Mouse (Mus musculus) layer of hippocampus, adult 18-20 months (tissue): ENCODE measurements at regions not wholly inside any gene's neighbourhood (a gene's known extent, or its start where the extent isn't known, plus 50 kb on each side); places are given as distances from the start of the nearest gene placed in this dataset.
A peak's percentile ranks its signal among the peaks of the same experiment; 100 is the strongest.
"Not testable (repeated sequence)": the region's sequence is repeated elsewhere in the genome, so short reads cannot be mapped to it uniquely, and the experiment has no call there.

Source experiments
- DNase-seq, 2 experiments: peaks; one replicate each; pipeline ENCODE4 v3.0.0; 2022; ENCODE audit warnings: low spot score in 2 of 2

DNA sequence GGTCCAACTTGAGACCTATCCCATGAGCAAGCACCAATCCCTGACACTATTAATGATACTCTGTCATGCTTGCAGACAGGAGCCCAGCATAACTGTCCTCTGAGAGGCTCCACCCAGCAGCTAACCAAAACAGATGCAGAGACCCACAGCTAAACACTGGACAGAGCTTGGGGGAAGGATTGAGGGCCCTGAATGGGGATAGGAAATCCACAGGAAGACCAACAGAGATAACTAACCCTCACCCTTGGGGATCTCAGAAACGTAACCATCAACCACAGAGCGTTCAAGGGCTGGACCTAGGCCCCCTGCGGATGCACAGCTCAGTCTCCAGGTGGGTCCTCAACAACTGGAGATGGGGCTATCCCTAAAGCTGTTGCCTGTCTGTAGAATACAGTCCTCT lies 93.7 kb downstream of the Cd24a start:
- no peak for DNase-seq

DNA sequence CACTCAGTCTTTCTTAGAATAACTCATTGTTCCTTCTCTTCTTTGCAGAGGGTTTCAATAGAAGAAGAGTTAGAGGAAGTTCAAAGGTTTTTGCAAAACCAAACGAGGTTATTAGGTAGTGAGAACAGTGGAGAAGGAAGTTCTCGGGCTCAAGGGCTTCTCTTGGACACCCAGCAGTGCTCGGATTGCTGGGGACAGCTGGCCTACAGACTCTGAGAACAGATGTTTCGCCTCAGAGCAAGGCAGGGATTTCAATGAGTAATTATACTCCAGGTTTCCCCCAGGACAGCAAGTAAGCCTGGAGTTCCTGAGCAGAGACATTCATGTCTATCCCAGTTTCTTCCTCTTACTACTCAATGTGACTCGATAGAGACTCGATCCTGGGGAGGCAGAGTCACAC lies 94.4 kb downstream of the Cd24a start:
- DNase-seq = no peak

DNA sequence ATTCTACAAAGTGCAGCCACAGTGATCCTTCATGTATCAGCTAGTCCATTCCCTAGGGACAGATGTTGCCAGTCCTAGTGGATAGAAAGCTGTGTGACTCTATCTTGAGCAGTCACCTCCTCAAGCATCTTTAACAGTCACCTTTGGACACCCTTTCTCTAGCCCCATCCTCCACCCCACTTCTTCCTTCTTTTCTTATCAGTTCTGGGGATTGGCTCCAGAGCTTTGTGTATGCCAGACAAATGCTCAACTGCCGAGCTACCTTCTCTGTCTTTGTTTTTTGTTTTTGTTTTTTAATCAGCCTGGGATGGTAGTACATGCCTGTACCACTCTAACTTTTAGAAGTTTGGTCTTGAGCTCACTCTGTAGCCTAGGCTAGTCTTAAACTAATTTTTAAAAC lies 96.7 kb downstream of the Cd24a start:
- no peak for DNase-seq

DNA sequence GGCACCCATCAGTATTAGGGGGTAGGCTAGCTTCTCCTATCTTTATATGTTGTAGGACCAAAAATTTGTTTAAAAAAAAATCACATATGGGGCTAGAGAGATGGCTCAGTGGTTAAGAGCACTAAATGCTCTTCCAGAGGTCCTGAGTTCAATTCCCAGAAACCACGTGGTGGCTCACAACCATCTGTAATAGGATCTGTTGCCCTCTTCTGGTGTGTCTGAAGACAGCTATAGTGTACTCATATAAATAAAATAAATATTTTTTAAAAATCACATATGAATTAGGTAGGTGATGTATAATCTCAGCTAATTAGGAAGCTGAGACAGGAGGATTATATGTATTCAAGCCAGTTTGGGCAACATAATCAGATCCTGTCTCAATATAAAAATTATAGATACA lies 97.4 kb downstream of the Cd24a start:
- not testable (repeated sequence) for DNase-seq

DNA sequence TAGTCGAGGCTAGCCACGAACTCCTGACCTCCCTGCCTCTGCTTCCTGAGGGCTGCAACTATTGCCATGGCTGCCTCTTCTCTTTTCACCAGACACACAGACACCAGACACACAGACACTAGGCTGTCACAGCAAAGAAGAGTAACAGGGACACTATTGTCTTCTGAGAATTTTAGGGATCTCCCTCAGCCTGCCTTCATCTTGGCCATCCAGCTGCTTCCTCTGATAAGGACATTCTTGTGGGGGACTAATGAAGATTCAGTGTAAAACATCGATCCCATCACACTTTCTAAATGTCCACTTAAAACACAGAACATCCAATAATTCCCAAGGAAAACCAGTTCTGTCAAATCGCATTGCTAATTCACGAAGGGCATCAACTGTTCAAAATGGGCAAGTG lies 98.2 kb downstream of the Cd24a start:
- DNase-seq = no peak

DNA sequence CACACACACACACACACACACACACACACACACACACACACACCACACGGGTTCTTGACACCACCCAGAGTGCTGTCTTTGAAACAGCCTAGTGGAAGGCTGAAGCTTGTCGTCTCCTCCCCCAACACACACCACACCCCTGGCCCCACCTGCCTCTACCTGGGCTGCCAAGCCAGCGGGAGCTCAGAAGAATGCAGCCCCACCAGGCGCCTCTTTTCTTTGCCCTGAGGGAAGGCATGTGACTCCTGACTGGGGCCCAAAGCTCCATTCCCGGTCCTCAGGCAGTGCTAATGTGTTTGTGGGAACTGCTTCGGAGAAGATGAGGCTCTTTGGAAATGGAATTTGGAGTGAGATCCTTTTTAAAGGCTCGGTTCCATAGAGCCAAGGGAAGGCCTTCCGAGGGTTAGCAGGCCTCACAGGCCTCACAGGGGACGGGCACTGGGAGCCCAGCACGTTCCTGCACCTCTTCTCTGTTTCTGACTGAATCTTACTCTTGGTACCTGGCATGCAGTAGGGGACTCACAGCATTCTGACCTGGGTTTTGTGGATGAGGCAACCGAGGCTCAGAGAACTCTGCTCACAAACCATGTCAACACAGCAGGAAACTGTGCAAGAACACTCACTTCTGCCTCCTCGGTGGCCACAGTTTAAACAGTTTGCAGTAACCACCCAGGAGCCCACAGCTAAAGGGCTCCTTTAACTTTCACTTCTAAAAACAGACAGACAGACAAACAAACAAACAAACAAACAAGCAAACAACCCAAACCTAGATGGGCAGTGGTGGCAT lies 106.4 kb downstream of the Cd24a start:
- no peak for DNase-seq

DNA sequence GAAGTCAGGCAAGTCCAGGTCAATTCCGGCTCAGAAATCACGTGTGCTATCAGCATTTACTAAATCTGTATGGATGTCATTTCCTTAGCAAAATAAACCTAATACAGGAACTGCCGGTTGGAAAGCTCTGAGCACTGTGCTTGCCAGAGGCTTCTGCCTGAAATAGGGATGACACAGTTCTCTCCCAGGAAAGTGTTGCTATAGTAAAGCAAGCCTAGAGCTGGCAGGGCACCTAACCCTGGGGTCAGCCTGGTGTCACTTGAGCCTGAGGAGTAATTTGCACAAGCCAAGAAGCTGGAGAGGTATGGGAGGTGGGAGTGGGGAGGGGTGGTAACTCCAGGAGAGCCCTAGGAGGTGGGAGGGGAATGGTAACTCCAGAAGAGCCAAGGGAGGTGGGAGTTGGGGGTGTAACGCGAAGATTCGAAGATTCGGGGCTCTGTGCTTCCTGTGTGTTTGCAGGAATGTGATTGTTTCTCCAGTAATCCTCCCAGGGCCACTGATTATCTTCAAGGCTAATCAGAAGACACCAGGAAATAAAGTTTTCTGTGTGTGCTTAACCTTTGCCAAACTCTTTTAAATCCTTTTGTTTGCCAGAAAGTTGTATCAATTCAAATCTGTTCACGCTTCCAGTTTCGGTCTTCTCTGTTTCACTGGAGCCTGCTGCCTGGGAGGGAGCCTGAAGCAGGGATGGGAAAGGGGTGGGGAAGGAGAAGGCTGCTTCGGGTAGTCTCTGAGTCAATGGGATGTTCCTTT lies 111.3 kb downstream of the Cd24a start:
- peak in 1 of 2 experiments; percentile 11 for DNase-seq

DNA sequence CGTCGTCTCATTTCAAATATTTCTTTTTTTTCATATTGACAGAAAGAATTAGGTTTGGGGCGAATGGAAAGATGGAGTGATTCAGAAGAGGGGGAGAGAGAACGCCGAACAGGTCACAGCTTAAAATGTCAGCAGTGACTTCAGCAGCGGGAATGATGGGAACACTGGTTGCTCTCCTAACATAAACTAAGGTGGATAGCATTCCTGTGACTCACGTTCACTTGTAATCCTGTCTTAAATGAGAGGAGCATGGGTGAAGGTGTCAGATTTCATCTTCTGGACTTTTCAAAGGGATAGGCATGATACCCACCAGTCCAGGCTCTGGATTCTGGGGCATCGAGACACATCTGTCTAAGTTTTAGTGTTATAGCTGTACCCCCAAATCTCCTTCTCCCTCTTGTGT lies 111.8 kb downstream of the Cd24a start:
- DNase-seq = no peak

DNA sequence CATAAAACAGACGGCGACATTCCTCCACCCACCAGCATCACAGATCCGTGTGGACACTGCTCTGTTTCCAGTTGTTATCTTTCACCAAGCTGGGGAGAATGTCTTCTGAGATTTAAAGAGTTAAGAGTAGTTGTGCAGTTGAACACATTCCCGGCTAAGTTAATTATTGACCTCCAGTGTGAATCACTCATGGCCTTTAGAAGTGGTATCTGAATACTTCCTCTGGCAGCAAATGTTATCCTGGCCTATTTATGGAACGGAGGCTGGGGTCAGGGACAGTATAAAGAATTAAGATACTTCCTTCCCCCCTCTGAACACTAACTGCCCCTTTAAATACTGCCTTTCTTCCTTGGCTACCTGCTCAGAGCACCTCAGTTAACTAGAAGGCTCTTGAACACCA lies 115.9 kb downstream of the Cd24a start:
- no peak for DNase-seq

DNA sequence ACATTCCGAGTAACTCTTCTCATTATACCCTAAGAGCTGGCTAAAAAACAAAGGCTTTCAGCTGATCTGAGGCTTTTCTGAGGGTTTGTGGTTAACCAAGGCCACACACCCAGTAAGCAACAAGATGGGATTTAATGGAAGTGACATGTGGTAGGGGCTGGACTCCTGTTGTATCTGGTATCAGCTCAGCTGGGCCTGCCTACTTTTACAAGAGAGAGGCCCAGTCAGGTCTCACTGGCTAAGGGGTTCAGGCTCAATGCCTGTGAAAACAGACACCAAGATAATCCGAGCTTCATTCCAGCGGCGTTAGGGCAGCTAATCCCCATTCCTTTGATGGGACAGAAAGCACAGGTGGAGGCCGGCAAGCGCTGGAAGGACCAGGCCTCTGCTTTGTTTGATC lies 116.4 kb downstream of the Cd24a start:
- no peak for DNase-seq

DNA sequence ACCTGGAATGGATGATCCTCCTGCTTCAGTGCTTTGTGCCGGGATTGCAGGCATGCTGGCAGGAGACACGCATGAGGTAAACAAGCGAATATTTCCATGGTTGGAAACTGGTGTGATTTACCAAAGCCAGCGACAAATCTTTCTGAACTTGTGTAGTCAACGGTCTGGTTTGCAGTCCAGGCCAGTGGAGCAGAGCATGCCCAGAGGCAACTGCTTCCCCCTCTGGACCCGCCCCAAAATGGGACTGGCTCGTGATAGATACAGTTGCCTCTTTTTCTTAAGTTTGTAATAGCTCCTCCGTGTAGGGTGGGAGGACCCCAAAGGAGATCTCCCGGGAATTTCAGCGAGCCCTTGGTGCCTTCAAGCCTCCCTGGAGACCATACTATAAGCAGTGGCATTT lies 117.4 kb downstream of the Cd24a start:
- no peak for DNase-seq

DNA sequence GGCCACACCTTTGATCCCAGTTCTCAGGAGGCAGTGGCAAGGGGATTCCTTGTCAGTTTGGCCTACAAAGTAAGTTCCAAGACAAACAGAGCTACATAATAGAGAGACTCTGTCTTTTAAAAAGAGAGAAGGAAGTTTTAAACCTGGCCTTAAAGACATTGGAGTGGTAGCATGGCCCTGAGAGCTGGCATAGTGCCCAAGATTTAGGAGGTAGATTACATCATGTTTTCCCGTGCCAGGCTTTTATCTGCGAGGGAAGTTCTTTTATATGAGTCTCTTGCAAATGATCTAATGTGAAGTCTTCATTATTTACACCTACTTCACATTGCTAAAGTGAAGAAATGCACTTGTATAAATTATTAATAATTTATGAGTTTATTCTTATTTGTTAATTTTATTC lies 119.8 kb downstream of the Cd24a start:
- DNase-seq = no peak

DNA sequence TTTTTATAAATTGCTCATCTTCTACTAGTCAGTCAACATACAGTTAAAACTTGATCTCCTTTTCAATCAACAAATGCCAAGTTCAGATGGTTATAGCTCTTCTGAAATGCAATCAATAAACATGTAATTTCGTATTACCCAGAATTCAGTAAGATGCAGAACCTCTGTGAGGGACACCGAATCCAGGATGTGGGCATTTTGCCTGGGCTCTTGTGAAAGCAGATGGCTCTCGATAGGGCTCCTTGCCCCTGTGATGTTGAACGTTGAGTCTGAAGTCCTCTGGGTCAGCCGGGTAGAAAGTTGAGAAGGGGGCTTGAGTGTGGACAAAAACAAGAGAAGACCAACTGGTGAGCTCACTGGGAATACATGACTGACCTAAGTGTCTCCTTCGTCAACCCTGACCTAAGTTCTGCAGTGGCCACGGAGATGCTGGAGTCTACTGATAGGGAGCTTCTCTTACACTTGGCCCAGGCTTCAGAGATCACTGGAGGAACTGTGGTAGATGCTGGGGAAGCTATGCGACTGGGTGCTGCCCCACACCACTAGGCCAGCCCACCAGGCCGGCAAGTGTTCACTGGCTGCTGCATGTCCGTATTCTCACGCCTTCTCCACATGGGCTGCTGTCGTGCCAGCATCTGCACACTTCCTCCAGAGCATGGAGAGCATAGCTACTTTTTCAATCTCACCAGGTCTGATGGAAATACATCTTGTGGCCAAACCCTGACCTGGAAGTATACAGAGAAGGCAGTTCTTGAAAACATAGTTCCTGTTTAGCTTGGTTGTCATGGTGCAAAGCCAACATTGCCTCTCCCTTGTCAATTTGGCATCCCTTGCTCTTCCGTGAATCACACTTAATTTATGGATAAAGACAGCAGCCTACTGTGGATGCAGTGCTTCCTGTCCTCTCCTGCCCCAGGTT lies 122.5 kb downstream of the Cd24a start:
- DNase-seq = no peak

DNA sequence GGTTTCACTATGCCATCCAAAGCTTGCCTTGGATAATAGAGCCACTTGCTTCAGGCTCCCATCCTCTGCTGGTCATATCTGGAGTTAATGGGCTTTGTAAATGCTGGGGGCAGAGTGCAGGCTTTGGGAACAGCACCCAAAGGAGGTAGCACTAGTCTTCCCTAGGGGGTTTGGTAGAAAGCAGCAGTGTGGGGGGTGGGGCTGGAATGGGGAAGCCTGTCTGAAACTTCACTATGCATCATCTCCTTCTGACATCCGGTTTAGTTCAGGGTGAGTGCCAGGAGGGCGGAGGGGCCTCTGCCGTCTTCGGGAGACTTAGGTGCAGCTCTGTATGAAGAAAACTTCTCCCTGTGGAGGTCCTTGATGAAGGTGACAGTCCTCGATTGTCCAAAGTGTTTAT lies 124.8 kb downstream of the Cd24a start:
- no peak for DNase-seq

DNA sequence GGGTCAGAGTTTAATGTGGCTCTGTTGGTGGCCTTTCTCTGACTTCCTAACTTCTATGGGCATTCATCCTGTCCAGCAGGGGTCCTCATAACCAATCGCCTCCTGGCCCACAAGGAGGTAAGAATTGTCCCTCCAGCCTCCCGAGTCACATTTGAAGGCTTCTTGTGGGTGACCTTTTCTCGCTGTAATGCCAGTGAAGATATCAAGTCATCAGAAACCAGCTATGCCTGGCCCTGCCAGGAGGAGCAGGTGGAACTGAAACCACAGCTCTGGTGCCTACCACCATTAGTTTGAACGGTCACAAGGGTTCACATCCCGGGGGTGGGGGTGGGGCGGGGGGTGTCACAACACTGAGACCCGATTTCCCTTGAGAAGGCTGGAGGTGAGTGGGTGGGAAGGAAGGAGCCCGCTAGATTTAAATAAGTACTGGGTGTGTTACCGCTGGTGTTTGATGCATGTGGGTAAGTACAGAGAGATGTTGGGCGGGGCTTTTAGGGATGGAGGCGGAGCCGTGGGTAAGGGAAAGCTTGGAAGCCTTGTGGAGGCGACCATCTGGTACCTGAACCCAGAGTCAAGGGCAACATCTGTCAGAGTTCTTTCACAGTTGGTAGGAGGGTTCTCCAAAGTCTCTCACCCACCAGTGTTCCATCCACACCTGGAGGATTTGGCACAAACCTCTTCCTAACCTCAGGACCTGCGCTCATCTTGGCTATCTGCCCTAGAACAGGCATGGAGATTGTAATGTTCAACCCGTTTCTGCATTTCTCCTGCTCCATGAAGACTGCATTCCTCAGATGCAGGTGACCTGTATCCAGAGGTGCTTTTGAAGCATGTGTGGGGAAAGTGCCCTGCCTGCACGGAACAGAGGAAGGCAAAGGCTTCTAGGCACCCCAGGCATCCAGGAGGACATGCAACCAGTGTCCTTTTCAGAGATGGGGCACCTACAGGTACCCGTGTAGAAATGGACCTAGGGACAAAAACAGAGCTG lies 128.2 kb downstream of the Cd24a start:
- no peak for DNase-seq

DNA sequence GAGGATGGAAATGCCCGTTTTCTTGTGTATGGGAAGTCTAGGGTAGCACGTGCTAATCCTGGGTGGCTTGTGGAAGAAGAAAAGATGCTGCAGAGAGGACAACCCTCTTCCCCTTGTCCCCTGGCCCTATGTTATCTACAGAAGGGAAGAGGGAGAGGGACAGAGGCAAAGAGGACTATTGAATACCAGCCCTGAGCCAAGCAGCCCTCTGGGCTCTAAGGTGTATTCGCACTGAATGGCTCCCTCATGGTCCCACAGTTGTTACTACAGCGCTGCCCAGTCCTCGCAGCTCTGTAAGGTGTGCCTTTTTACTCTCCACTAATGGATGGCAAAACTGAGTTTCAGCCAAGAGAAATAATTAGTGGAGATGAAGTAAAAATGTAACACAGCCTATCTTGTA lies 128.9 kb downstream of the Cd24a start:
- DNase-seq = no peak

DNA sequence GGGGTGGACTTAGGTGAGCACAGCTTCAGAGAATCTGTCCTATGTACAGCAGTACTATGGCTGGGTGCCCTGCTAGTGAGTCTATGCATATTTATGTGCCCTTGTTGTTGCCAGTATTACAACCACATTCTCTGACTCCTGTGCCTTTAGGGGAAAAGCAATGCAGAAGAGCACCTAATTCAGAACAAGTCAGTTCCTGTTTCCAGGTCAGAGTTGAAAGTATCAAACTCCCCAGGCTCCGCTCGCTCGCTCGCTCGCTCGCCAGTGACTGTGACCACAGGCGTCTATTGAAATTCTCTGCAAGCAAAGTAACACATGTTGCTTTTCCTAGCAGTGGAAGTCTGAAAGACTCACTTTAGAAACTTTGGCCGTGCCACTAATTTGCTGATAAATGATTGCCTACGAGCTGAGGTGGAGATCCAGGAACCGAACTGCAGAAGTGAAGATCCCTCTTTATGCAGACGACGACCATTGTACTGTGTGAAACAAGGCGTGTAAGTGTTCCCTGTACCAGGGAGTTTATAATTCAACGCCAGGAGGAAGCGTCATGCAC lies 129.8 kb downstream of the Cd24a start:
- no peak for DNase-seq

DNA sequence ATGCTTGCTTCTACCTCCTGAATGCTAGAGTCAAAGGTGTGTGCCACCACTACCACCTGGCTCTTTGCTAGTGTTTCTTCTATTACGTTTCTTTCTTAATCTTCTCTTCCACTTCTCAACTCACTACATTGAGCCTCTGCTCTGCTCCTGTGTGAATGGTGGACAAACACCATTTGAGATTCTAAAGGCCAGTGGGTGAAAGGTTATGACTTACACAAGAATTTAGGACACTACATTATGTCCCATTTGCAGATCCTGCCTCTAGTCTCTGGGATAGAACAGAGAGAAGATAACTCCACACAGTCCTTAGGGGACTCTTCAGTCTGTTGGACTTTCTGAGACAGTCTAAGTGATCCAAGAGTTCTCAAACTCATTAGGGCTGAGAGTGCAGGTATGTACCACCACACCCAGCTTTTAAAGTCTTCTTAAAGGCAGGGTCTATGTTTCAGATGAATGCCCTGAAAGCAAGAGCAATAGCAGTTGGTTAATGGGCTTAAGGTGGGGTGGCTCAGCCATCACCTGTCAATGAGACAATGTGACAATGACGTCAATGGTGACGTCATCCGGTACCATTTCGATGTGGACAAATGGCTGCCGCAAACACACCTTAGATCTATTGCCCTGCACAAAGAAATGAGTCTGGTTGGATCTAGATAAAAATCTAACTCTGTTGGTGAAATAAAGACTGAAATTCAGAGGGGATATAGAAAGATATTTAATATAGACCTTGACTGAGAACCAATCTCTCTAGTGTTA lies 131.4 kb downstream of the Cd24a start:
- no peak for DNase-seq

DNA sequence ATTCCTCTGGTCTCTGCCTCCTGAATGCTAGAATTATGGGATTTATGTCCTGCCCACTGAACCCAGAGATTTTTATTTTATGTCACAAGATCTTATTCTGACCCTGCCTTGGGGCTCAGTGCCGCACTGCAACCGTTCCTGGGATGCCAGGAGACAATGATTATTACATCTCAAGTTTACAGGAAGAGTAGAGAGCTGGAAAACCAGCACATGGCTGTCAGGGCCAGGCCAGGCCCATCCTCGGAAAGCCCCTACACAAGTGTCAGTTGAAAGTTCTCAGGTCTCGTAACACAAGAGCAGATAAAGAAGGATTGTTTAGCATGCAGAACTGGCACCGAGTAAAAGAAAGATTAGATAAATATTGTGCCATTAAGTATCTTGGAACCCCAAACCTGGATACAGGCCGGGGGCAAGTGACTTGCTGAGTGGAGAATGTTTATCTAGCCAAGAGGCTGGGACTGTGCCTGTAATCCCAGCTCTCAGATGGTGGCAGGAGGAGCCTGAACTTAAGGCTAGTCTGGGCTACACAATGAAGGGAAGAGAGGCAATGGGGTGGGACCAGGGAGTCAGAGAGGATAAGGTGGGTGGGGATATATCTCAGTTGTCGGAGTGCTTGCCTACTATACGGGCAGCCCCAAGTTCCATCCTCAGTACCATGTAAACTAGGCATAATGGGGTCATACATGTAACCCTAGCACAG lies 132.3 kb downstream of the Cd24a start:
- DNase-seq = no peak
